Mouse (Mus musculus) embryonic fibroblast, embryonic 13.5 days (primary cell): Measurements from ENCODE around the gene Skint3. TPM values are rescaled to one million over a fixed set of nuclear protein-coding genes. Genes with fewer than 3 reads are reported as not detected.
"Not testable (repeated sequence)": the region's sequence is repeated elsewhere in the genome, so short reads cannot be mapped to it uniquely, and the experiment has no call there.

ENCODE experiments used
- H3K27ac ChIP-seq: 2 replicates; pipeline ENCODE4 v1.5.1; 2012; ENCODE audit warnings: low read length, control low read depth, inconsistent platforms; ENCODE audit not compliant: insufficient read depth
- H3K4me1 ChIP-seq: 2 replicates; pipeline ENCODE4 v1.6.1; 2011; ENCODE audit warnings: low read length; ENCODE audit not compliant: control insufficient read depth, insufficient read depth
- H3K4me3 ChIP-seq: 2 replicates; pipeline ENCODE4 v1.5.1; 2011; ENCODE audit warnings: mild to moderate bottlenecking, control low read depth, low read length; ENCODE audit not compliant: insufficient read depth
- CTCF ChIP-seq: IDR thresholded peaks from 2 replicates; pipeline ENCODE4 v1.5.1; 2011; ENCODE audit warnings: mild to moderate bottlenecking, control low read depth, low read length, moderate library complexity, borderline replicate concordance; ENCODE audit not compliant: insufficient read depth
- POLR2A ChIP-seq: IDR thresholded peaks from 2 replicates; pipeline ENCODE4 v1.6.1; 2011; ENCODE audit warnings: low read depth, mild to moderate bottlenecking, control low read depth, low read length, moderate library complexity
- polyA plus RNA-seq: library from polyadenylated mRNA; stranded (reverse); fragments of >200 nt; gene quantifications from 2 replicates; pipeline ENCODE4 v1.2.4, GENCODE M21; 2011; ENCODE audit warnings: low read depth; ENCODE audit not compliant: missing spikeins, insufficient read length

Gene Skint3
- not detected in 2 replicates for polyA plus RNA-seq

- Histone ChIP-seq H3K27ac (no peak within 1 kb of the TSS), H3K4me1 (no peaks in the 10 kb centered on the region), H3K4me3 (no peak within 1 kb of the TSS)
- TF ChIP-seq CTCF (no peak), POLR2A (no peak)
These were observed at the start of gene Skint3 for GRCm38 (mm10) chr4:112231945-112232344. Skint3 (plus strand) TSS chr4:112232245.

GRCm38 (mm10) chr4:112243416-112243815, 11.4 kb downstream of the Skint3 start:
- TF ChIP-seq CTCF, result no peak
- no peak for TF ChIP-seq POLR2A
- no peak overlapping the region for H3K27ac ChIP-seq
- no peaks in the 10 kb centered on the region for H3K4me1 ChIP-seq
- H3K4me3 ChIP-seq, result no peak overlapping the region

- TF ChIP-seq CTCF (no peak), POLR2A (no peak)
- no peak overlapping the region for H3K4me3 ChIP-seq
- no peak overlapping the region for H3K27ac ChIP-seq
- H3K4me1 ChIP-seq, result no peaks in the 10 kb centered on the region
These were observed 11.9 kb downstream of the Skint3 start for GRCm38 (mm10) chr4:112243951-112244350.

- Histone ChIP-seq H3K27ac (no peak overlapping the region), H3K4me1 (no peaks in the 10 kb centered on the region), H3K4me3 (no peak overlapping the region)
- no peak for TF ChIP-seq POLR2A
- no peak for TF ChIP-seq CTCF
These were observed 24.0 kb downstream of the Skint3 start for GRCm38 (mm10) chr4:112256022-112256421.

- no peak overlapping the region for H3K4me3 ChIP-seq
- H3K27ac ChIP-seq, result no peak overlapping the region
- no peaks in the 10 kb centered on the region for H3K4me1 ChIP-seq
- TF ChIP-seq POLR2A (no peak), CTCF (no peak)
These were observed 55.3 kb downstream of the Skint3 start for GRCm38 (mm10) chr4:112287178-112287974.

- no peaks in the 10 kb centered on the region for H3K4me1 ChIP-seq
- H3K27ac ChIP-seq, result no peak overlapping the region
- H3K4me3 ChIP-seq, result no peak overlapping the region
- TF ChIP-seq POLR2A (no peak), CTCF (no peak)
These were observed 56.4 kb downstream of the Skint3 start for GRCm38 (mm10) chr4:112288396-112288795.

- no peak for TF ChIP-seq POLR2A
- TF ChIP-seq CTCF, result no peak
- Histone ChIP-seq H3K27ac (no peak overlapping the region), H3K4me1 (no peaks in the 10 kb centered on the region), H3K4me3 (no peak overlapping the region)
These were observed 70.3 kb downstream of the Skint3 start for GRCm38 (mm10) chr4:112302305-112302704.

GRCm38 (mm10) chr4:112302855-112303509, 70.9 kb downstream of the Skint3 start:
- H3K27ac ChIP-seq, result no peak overlapping the region
- no peak overlapping the region for H3K4me3 ChIP-seq
- TF ChIP-seq POLR2A (no peak), CTCF (no peak)
- H3K4me1 ChIP-seq, result no peaks in the 10 kb centered on the region

GRCm38 (mm10) chr4:112349111-112349510, 117.1 kb downstream of the Skint3 start:
- not testable (repeated sequence) for H3K27ac ChIP-seq, H3K4me1 ChIP-seq, H3K4me3 ChIP-seq

Other genes starting within 250 kb of the Skint3 start
- not detected in 2 replicates for gene Skint1, start 226.0 kb upstream of the Skint3 start, polyA plus RNA-seq
- not detected in 2 replicates for gene Skint4, start 160.2 kb upstream of the Skint3 start, polyA plus RNA-seq
- not detected in 2 replicates for gene Skint9, start 201.7 kb downstream of the Skint3 start, polyA plus RNA-seq